Mouse (Mus musculus): ENCODE measurements around the gene Scand1.

Scand1 gene

GRCm38 (mm10) chr2:156312297-156312897 is at the start of gene Scand1, which contains the start of gene Cnbd2:
Gene Scand1 (minus strand): TSS chr2:156312704.
Gene Cnbd2 (plus strand): TSS chr2:156312299.
- DNase-seq (ENCODE audit: extremely low spot score, low spot score): peak; percentile 89

GRCm38 (mm10) chr2:156356031-156356430 is 43.5 kb upstream of the Scand1 start:
- DNase-seq (ENCODE audit: extremely low spot score, low spot score): no peak

GRCm38 (mm10) chr2:156353265-156353692 is 40.8 kb upstream of the Scand1 start:
- no peak for DNase-seq (ENCODE audit: extremely low spot score, low spot score)

- no peak for DNase-seq (ENCODE audit: extremely low spot score, low spot score)
Observed at GRCm38 (mm10) chr2:156352413-156353165, 40.1 kb upstream of the Scand1 start.

GRCm38 (mm10) chr2:156351243-156351642 is 38.7 kb upstream of the Scand1 start:
- DNase-seq (ENCODE audit: extremely low spot score, low spot score): no peak

GRCm38 (mm10) chr2:156349286-156349848 is 36.9 kb upstream of the Scand1 start:
- DNase-seq (ENCODE audit: extremely low spot score, low spot score): no peak

GRCm38 (mm10) chr2:156348812-156349211 is 36.3 kb upstream of the Scand1 start:
- no peak for DNase-seq (ENCODE audit: extremely low spot score, low spot score)

- DNase-seq (ENCODE audit: extremely low spot score, low spot score): no peak
Observed at GRCm38 (mm10) chr2:156344775-156345532, 32.5 kb upstream of the Scand1 start.

- DNase-seq (ENCODE audit: extremely low spot score, low spot score): no peak
Observed at GRCm38 (mm10) chr2:156340078-156340477, 27.6 kb upstream of the Scand1 start.

GRCm38 (mm10) chr2:156331446-156331965 is 19.0 kb upstream of the Scand1 start:
- DNase-seq (ENCODE audit: extremely low spot score, low spot score): no peak

GRCm38 (mm10) chr2:156330681-156331080 is 18.2 kb upstream of the Scand1 start:
- no peak for DNase-seq (ENCODE audit: extremely low spot score, low spot score)

GRCm38 (mm10) chr2:156324681-156325080 is 12.2 kb upstream of the Scand1 start:
- no peak for DNase-seq (ENCODE audit: extremely low spot score, low spot score)

GRCm38 (mm10) chr2:156324116-156324588 is 11.6 kb upstream of the Scand1 start:
- DNase-seq (ENCODE audit: extremely low spot score, low spot score): no peak

GRCm38 (mm10) chr2:156321538-156321937 is 9.0 kb upstream of the Scand1 start:
- DNase-seq (ENCODE audit: extremely low spot score, low spot score): no peak

- no peak for DNase-seq (ENCODE audit: extremely low spot score, low spot score)
Observed at GRCm38 (mm10) chr2:156318491-156318890, 6.0 kb upstream of the Scand1 start.

- no peak for DNase-seq (ENCODE audit: extremely low spot score, low spot score)
Observed at GRCm38 (mm10) chr2:156314811-156315210, 2.3 kb upstream of the Scand1 start.

GRCm38 (mm10) chr2:156313153-156313552 is 649 bp upstream of the Scand1 start:
- no peak for DNase-seq (ENCODE audit: extremely low spot score, low spot score)

- DNase-seq (ENCODE audit: extremely low spot score, low spot score): no peak
Observed at GRCm38 (mm10) chr2:156311841-156312291, 638 bp downstream of the Scand1 start.

GRCm38 (mm10) chr2:156311441-156311840 is 1.1 kb downstream of the Scand1 start:
- DNase-seq (ENCODE audit: extremely low spot score, low spot score): no peak

- DNase-seq (ENCODE audit: extremely low spot score, low spot score): no peak
Observed at GRCm38 (mm10) chr2:156310945-156311344, 1.6 kb downstream of the Scand1 start.

GRCm38 (mm10) chr2:156310455-156310854 is 2.0 kb downstream of the Scand1 start:
- DNase-seq (ENCODE audit: extremely low spot score, low spot score): no peak

All from neural tube, embryonic 10.5 days (tissue).